Mouse (Mus musculus) hindbrain, embryonic 15.5 days (tissue): Measurements from ENCODE around the gene Arhgap18. TPM values are rescaled to one million over a fixed set of nuclear protein-coding genes. Genes with fewer than 3 reads are reported as not detected.
A peak's percentile ranks its signal among the peaks of the same experiment; 100 is the strongest.

ENCODE experiments used
- ATAC-seq: fragments of 200-750 bp; cut with Nextera tagmentation; 2 replicates; pipeline ENCODE4 v1.8.0; 2017; ENCODE audit warnings: low read depth, moderate number of reproducible peaks, moderate TSS enrichment; ENCODE audit not compliant: low FRiP score
- H3K27ac ChIP-seq: fragments of 300-500 bp; sonication (generic); replicated peaks from 2 replicates; pipeline ENCODE4 v1.5.1; 2015; ENCODE audit warnings: mild to moderate bottlenecking, inconsistent platforms
- H3K27me3 ChIP-seq: fragments of 300-500 bp; sonication (generic); 2 replicates; pipeline ENCODE4 v1.6.1; 2015; ENCODE audit warnings: control low read depth, inconsistent platforms
- H3K36me3 ChIP-seq: fragments of 300-500 bp; sonication (generic); 2 replicates; pipeline ENCODE4 v1.6.1; 2015; ENCODE audit warnings: control low read depth, inconsistent platforms
- H3K4me1 ChIP-seq: fragments of 300-500 bp; sonication (generic); replicated peaks from 2 replicates; pipeline ENCODE4 v1.6.1; 2015; ENCODE audit warnings: control low read depth, inconsistent platforms
- H3K4me2 ChIP-seq: fragments of 300-500 bp; sonication (generic); 2 replicates; pipeline ENCODE4 v1.6.1; 2015; ENCODE audit warnings: moderate library complexity, mild to moderate bottlenecking, inconsistent platforms
- H3K4me3 ChIP-seq: fragments of 300-500 bp; sonication (generic); 2 replicates; pipeline ENCODE4 v1.5.1; 2015; ENCODE audit warnings: mild to moderate bottlenecking, inconsistent platforms
- H3K9ac ChIP-seq: fragments of 300-500 bp; sonication (generic); 2 replicates; pipeline ENCODE4 v1.6.1; 2015; ENCODE audit warnings: inconsistent platforms
- H3K9me3 ChIP-seq: fragments of 300-500 bp; sonication (generic); 2 replicates; pipeline ENCODE4 v1.6.1; 2016; ENCODE audit warnings: control low read depth, inconsistent platforms
- WGBS: fragments of 180-500 bp; shearing (Covaris S2); methylation state at CpG from one replicate; pipeline ENCODE4 v1.1.7; 2015; 5-methylcytosine and 5-hydroxymethylcytosine counted together
- polyA plus RNA-seq: library from polyadenylated mRNA; unstranded; fragments of >200 nt; fragmentation: Nextera tagmentation; extraction: Ambion mirVana; gene quantifications from 2 replicates; pipeline ENCODE4 v1.2.1, GENCODE M21; 2015

Arhgap18 gene
- polyA plus RNA-seq, 1 experiment from 2014 or later, result 10.2 TPM

- H3K36me3 ChIP-seq, result no peaks in the 10 kb centered on the region
- no peak overlapping the region for H3K27ac ChIP-seq
- WGBS, result 88% methylated on average over 5 of the region's 5 CpGs
- no peaks in the 10 kb centered on the region for H3K27me3 ChIP-seq
- no peak overlapping the region for H3K4me2 ChIP-seq
- 0 out of 2 replicates have a peak, but pooled peaks cover 4% of the 10 kb centered on the region for H3K4me1 ChIP-seq
- H3K4me3 ChIP-seq, result no peak overlapping the region
- no peak for ATAC-seq
- no peaks in the 10 kb centered on the region for H3K9me3 ChIP-seq
- no peak overlapping the region for H3K9ac ChIP-seq
Measured at GRCm38 (mm10) chr10:26854556-26855100, 101.4 kb downstream of the Arhgap18 start.

GRCm38 (mm10) chr10:26855851-26856535 lies 102.8 kb downstream of the Arhgap18 start:
- Histone ChIP-seq H3K9me3 (no peaks in the 10 kb centered on the region), H3K4me2 (no peak overlapping the region), H3K4me3 (no peak overlapping the region), H3K27me3 (no peaks in the 10 kb centered on the region), H3K36me3 (no peaks in the 10 kb centered on the region), H3K4me1 (0 out of 2 replicates have a peak, but pooled peaks cover 4% of the 10 kb centered on the region), H3K27ac (no peak overlapping the region), H3K9ac (no peak overlapping the region)
- peak; percentile 71 for ATAC-seq
- WGBS, result 75% methylated on average over 8 of the region's 8 CpGs

GRCm38 (mm10) chr10:26857583-26857982 lies 104.4 kb downstream of the Arhgap18 start:
- Histone ChIP-seq H3K4me3 (no peak overlapping the region), H3K36me3 (no peaks in the 10 kb centered on the region), H3K4me2 (no peak overlapping the region), H3K9ac (no peak overlapping the region), H3K27ac (no peak overlapping the region), H3K27me3 (no peaks in the 10 kb centered on the region), H3K9me3 (no peaks in the 10 kb centered on the region), H3K4me1 (0 out of 2 replicates have a peak, but pooled peaks cover 4% of the 10 kb centered on the region)
- 82% methylated on average over 4 of the region's 4 CpGs for WGBS
- ATAC-seq, result no peak

GRCm38 (mm10) chr10:26858537-26858936 lies 105.3 kb downstream of the Arhgap18 start:
- Histone ChIP-seq H3K4me2 (no peak overlapping the region), H3K4me1 (0 out of 2 replicates have a peak, but pooled peaks cover 4% of the 10 kb centered on the region), H3K9ac (no peak overlapping the region), H3K9me3 (no peaks in the 10 kb centered on the region), H3K4me3 (no peak overlapping the region), H3K36me3 (no peaks in the 10 kb centered on the region), H3K27me3 (no peaks in the 10 kb centered on the region), H3K27ac (no peak overlapping the region)
- ATAC-seq, result no peak
- 63% methylated on average over 4 of the region's 4 CpGs for WGBS

- Histone ChIP-seq H3K4me1 (0 out of 2 replicates have a peak, but pooled peaks cover 4% of the 10 kb centered on the region), H3K9ac (no peak overlapping the region), H3K36me3 (no peaks in the 10 kb centered on the region), H3K4me3 (no peak overlapping the region), H3K27ac (no peak overlapping the region), H3K27me3 (no peaks in the 10 kb centered on the region), H3K4me2 (no peak overlapping the region), H3K9me3 (no peaks in the 10 kb centered on the region)
- no peak for ATAC-seq
Measured at GRCm38 (mm10) chr10:26861231-26861630, 108.0 kb downstream of the Arhgap18 start.

GRCm38 (mm10) chr10:26862207-26862606 lies 109.0 kb downstream of the Arhgap18 start:
- no peaks in the 10 kb centered on the region for H3K36me3 ChIP-seq
- WGBS, result 90% methylated on average over 4 of the region's 4 CpGs

GRCm38 (mm10) chr10:26863982-26864381 lies 110.8 kb downstream of the Arhgap18 start:
- no peak for ATAC-seq
- Histone ChIP-seq H3K4me3 (no peak overlapping the region), H3K4me2 (no peak overlapping the region), H3K9ac (no peak overlapping the region), H3K27ac (no peak overlapping the region), H3K36me3 (no peaks in the 10 kb centered on the region), H3K9me3 (no peaks in the 10 kb centered on the region), H3K4me1 (no peaks in the 10 kb centered on the region), H3K27me3 (no peaks in the 10 kb centered on the region)
- 93% methylated on average over 1 of the region's 1 CpGs for WGBS

More at GRCm38 (mm10) chr10:26862207-26862606, 109.0 kb downstream of the Arhgap18 start:
- no peak for ATAC-seq
- Histone ChIP-seq H3K4me3 (no peak overlapping the region), H3K4me1 (0 out of 2 replicates have a peak, but pooled peaks cover 4% of the 10 kb centered on the region), H3K27ac (no peak overlapping the region), H3K27me3 (no peaks in the 10 kb centered on the region), H3K4me2 (no peak overlapping the region), H3K9ac (no peak overlapping the region), H3K9me3 (no peaks in the 10 kb centered on the region)

GRCm38 (mm10) chr10:26870802-26871201 lies 117.6 kb downstream of the Arhgap18 start:
- H3K36me3 ChIP-seq, result no peaks in the 10 kb centered on the region
- 61% methylated on average over 2 of the region's 2 CpGs for WGBS
- no peak overlapping the region for H3K4me3 ChIP-seq
- no peaks in the 10 kb centered on the region for H3K27me3 ChIP-seq
- no peak overlapping the region; the same call in 1 of the 2 replicates for H3K27ac ChIP-seq
- H3K4me2 ChIP-seq, result no peak overlapping the region
- no peak for ATAC-seq
- H3K9ac ChIP-seq, result no peak overlapping the region
- no peaks in the 10 kb centered on the region for H3K9me3 ChIP-seq
- H3K4me1 ChIP-seq, result 0 out of 2 replicates have a peak, but pooled peaks cover 4% of the 10 kb centered on the region

GRCm38 (mm10) chr10:26877309-26877708 lies 124.1 kb downstream of the Arhgap18 start:
- H3K4me1 ChIP-seq, result no peaks in the 10 kb centered on the region
- no peak overlapping the region for H3K4me3 ChIP-seq
- H3K36me3 ChIP-seq, result no peaks in the 10 kb centered on the region
- no peak overlapping the region for H3K4me2 ChIP-seq
- no peak overlapping the region for H3K27ac ChIP-seq
- no peak overlapping the region for H3K9ac ChIP-seq
- ATAC-seq, result no peak
- no peaks in the 10 kb centered on the region for H3K9me3 ChIP-seq
- no peaks in the 10 kb centered on the region for H3K27me3 ChIP-seq
- 85% methylated on average over 11 of the region's 11 CpGs for WGBS

- Histone ChIP-seq H3K27ac (no peak overlapping the region), H3K4me1 (no peaks in the 10 kb centered on the region), H3K4me3 (no peak overlapping the region), H3K36me3 (no peaks in the 10 kb centered on the region), H3K9ac (no peak overlapping the region), H3K27me3 (no peaks in the 10 kb centered on the region), H3K9me3 (no peaks in the 10 kb centered on the region), H3K4me2 (no peak overlapping the region)
- 85% methylated on average over 9 of the region's 9 CpGs for WGBS
- no peak for ATAC-seq
Measured at GRCm38 (mm10) chr10:26878924-26879600, 125.8 kb downstream of the Arhgap18 start.

- no peak overlapping the region for H3K4me3 ChIP-seq
- no peak overlapping the region for H3K9ac ChIP-seq
- no peaks in the 10 kb centered on the region; the same call in 1 of the 2 replicates for H3K4me1 ChIP-seq
- WGBS, result 70% methylated on average over 8 of the region's 8 CpGs
- no peaks in the 10 kb centered on the region for H3K36me3 ChIP-seq
- H3K27ac ChIP-seq, result no peak overlapping the region
- no peaks in the 10 kb centered on the region for H3K27me3 ChIP-seq
- no peak for ATAC-seq
- H3K9me3 ChIP-seq, result no peaks in the 10 kb centered on the region
- H3K4me2 ChIP-seq, result no peak overlapping the region
Measured at GRCm38 (mm10) chr10:26884949-26885348, 131.7 kb downstream of the Arhgap18 start.

- no peaks in the 10 kb centered on the region for H3K36me3 ChIP-seq
- H3K27me3 ChIP-seq, result no peaks in the 10 kb centered on the region
- 24% methylated on average over 6 of the region's 6 CpGs for WGBS
- ATAC-seq, result no peak
- no peaks in the 10 kb centered on the region; the same call in 1 of the 2 replicates for H3K4me1 ChIP-seq
- no peak overlapping the region for H3K9ac ChIP-seq
- H3K9me3 ChIP-seq, result no peaks in the 10 kb centered on the region
- H3K4me2 ChIP-seq, result no peak overlapping the region
- H3K4me3 ChIP-seq, result no peak overlapping the region
- no peak overlapping the region for H3K27ac ChIP-seq
Measured at GRCm38 (mm10) chr10:26889226-26889625, 136.0 kb downstream of the Arhgap18 start.
